Mouse (Mus musculus) heart, embryonic 15.5 days (tissue): ENCODE measurements around the gene Rbpj. TPM values are rescaled to one million over a fixed set of nuclear protein-coding genes. Genes with fewer than 3 reads are reported as not detected.

Experiments
- ATAC-seq: fragments of 200-750 bp; cut with Nextera tagmentation; replicated peaks from 2 replicates; pipeline ENCODE4 v1.8.0; 2017; ENCODE audit warnings: low read depth, moderate TSS enrichment; ENCODE audit not compliant: insufficient number of reproducible peaks, insufficient read depth, low FRiP score
- H3K27ac ChIP-seq: fragments of 300-500 bp; sonication (generic); 2 replicates; pipeline ENCODE4 v1.5.1; 2015; ENCODE audit warnings: mild to moderate bottlenecking, inconsistent platforms
- H3K27me3 ChIP-seq: fragments of 300-500 bp; sonication (generic); 2 replicates; pipeline ENCODE4 v1.6.1; 2015; ENCODE audit warnings: inconsistent platforms
- H3K36me3 ChIP-seq: fragments of 300-500 bp; sonication (generic); 2 replicates; pipeline ENCODE4 v1.6.1; 2015; ENCODE audit warnings: mild to moderate bottlenecking, inconsistent platforms
- H3K4me1 ChIP-seq: fragments of 300-500 bp; sonication (generic); replicated peaks from 2 replicates; pipeline ENCODE4 v1.6.1; 2015; ENCODE audit warnings: inconsistent platforms
- H3K4me2 ChIP-seq: fragments of 300-500 bp; sonication (generic); 2 replicates; pipeline ENCODE4 v1.6.1; 2015; ENCODE audit warnings: inconsistent platforms, mild to moderate bottlenecking, moderate library complexity
- H3K4me3 ChIP-seq: fragments of 300-500 bp; sonication (generic); 2 replicates; pipeline ENCODE4 v1.5.1; 2015; ENCODE audit warnings: mild to moderate bottlenecking, inconsistent platforms
- H3K9ac ChIP-seq: fragments of 300-500 bp; sonication (generic); 2 replicates; pipeline ENCODE4 v1.6.1; 2015; ENCODE audit warnings: mild to moderate bottlenecking, inconsistent platforms
- H3K9me3 ChIP-seq: fragments of 300-500 bp; sonication (generic); replicated peaks from 2 replicates; pipeline ENCODE4 v1.6.1; 2016; ENCODE audit warnings: inconsistent platforms
- WGBS: fragments of 180-500 bp; shearing (Covaris S2); methylation state at CpG from one replicate; pipeline ENCODE4 v1.1.7; 2015; ENCODE audit warnings: mixed read lengths; 5-methylcytosine and 5-hydroxymethylcytosine counted together
- polyA plus RNA-seq: library from polyadenylated mRNA; unstranded; fragments of >200 nt; fragmentation: Nextera tagmentation; extraction: Ambion mirVana; gene quantifications from 2 replicates; pipeline ENCODE4 v1.2.1, GENCODE M21; 2015

Gene Rbpj
- polyA plus RNA-seq, 1 experiment from 2014 or later = 17.0 TPM

DNA sequence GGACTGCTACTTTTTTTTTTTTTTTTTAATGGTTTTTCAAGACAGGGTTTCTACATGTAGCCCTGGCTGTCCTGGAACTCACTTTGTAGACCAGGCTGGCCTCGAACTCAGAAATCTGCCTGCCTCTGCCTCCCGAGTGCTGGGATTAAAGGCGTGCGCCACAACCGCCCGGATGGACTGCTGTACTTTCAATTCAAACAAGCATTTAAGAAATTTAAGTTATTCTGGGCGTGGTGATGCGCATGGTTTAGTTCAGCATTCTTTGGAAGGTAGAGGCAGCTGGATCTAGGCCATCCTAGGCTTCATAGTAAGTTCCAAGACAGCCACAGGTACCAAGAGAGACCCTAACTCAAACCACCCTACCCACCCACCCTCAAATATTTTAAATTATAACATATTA is 88.2 kb downstream of the Rbpj start:
- Histone ChIP-seq H3K36me3 (no peaks in the 10 kb centered on the region), H3K4me1 (no peaks in the 10 kb centered on the region), H3K4me3 (no peak overlapping the region), H3K9ac (no peak overlapping the region), H3K27ac (no peak overlapping the region), H3K4me2 (no peak overlapping the region), H3K9me3 (no peaks in the 10 kb centered on the region), H3K27me3 (no peaks in the 10 kb centered on the region)
- 91% methylated on average over 8 of the region's 8 CpGs for WGBS
- no peak for ATAC-seq

DNA sequence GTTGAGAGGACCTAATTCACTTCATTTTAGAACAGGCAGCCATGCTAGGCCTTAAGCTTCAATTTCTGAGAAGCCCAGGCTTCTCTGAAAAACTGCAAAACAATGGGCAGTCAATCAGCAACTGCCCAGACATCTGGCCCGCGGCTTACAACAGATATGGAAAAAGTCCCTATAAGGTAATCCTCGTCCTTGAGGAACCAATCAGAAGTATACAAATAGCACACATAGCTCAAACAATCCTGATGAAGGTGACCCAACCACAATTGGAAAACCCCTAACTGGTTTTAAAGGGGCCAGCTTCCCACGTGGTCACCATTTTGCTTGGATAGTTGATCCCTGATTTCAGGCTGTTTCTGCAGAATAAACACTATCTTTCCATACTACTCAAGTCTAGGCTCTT is 89.0 kb downstream of the Rbpj start:
- Histone ChIP-seq H3K36me3 (no peaks in the 10 kb centered on the region), H3K4me2 (no peak overlapping the region), H3K4me3 (no peak overlapping the region), H3K4me1 (no peaks in the 10 kb centered on the region), H3K27ac (no peak overlapping the region), H3K9me3 (no peaks in the 10 kb centered on the region), H3K9ac (no peak overlapping the region), H3K27me3 (no peaks in the 10 kb centered on the region)
- ATAC-seq = no peak
- WGBS = 77% methylated on average over 4 of the region's 4 CpGs

GRCm38 (mm10) chr5:53555474-53555873 is 89.5 kb downstream of the Rbpj start:
- no peaks in the 10 kb centered on the region for H3K4me1 ChIP-seq
- 91% methylated on average over 8 of the region's 8 CpGs for WGBS
- ATAC-seq = no peak
- H3K27me3 ChIP-seq = no peaks in the 10 kb centered on the region
- no peak overlapping the region for H3K4me2 ChIP-seq
- H3K4me3 ChIP-seq = no peak overlapping the region
- no peaks in the 10 kb centered on the region for H3K36me3 ChIP-seq
- H3K9ac ChIP-seq = no peak overlapping the region
- no peak overlapping the region for H3K27ac ChIP-seq
- H3K9me3 ChIP-seq = no peaks in the 10 kb centered on the region

DNA sequence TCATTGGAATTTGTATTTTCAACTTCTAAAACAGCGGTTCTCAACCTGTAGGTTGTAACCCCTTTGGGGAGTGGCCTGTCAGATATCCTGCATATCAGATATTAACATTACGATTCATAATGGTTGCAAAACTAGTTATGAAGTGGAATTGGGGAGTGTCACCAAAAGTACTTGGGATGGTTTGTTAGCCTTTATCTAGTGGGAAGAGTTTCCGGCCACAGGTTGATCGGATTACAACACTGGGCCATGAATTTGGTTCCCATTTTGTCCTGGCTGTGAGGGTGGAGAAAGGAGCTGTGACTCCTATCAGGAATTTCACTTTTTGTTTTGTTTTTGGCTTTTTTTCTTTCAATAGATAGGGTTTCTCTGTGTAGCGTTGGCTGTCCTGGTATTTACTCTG is 90.0 kb downstream of the Rbpj start:
- H3K4me2 ChIP-seq = no peak overlapping the region
- no peak overlapping the region for H3K27ac ChIP-seq
- H3K9me3 ChIP-seq = no peaks in the 10 kb centered on the region
- H3K36me3 ChIP-seq = no peaks in the 10 kb centered on the region
- no peaks in the 10 kb centered on the region for H3K4me1 ChIP-seq
- no peak overlapping the region for H3K9ac ChIP-seq
- 89% methylated on average over 5 of the region's 5 CpGs for WGBS
- no peak for ATAC-seq
- H3K4me3 ChIP-seq = no peak overlapping the region
- H3K27me3 ChIP-seq = no peaks in the 10 kb centered on the region

DNA sequence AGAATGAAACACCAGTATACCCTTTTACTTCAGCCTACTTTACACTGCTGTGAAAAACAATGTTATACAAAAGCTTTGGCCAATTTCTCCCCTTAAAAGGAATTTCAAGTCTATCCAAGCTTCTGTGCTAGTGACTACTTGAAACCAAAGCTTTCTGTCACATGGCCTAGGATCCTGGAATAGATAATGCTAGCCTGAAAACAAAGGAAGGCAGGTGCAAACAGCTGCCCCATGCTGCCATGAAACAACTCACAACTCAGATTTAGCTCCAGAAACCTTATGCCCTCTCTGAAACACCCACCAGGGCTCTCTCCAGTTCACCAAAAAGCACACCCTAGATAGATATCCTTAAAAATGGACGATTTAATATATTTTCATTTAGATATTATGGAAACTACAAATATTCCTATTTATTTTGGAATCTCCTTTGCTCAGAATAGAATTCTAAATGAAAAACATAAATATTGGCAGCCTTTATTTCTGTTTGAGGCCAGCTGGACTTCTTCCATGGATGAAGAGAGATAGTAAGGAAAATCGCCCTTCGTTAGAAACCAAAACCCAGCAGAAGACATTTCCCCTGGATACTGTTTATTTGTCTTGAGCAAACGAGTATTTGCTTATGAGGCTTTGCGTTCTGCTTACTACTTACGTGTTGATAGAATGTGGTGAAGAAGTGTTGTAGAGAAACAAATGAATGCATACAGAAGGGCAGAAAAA is 91.8 kb downstream of the Rbpj start:
- WGBS = 63% methylated on average over 6 of the region's 6 CpGs
- ATAC-seq = no peak

GRCm38 (mm10) chr5:53561160-53561559 is 95.2 kb downstream of the Rbpj start:
- H3K36me3 ChIP-seq = no peaks in the 10 kb centered on the region
- H3K4me1 ChIP-seq = no peaks in the 10 kb centered on the region
- 64% methylated on average over 7 of the region's 7 CpGs for WGBS
- no peak overlapping the region for H3K27ac ChIP-seq
- no peaks in the 10 kb centered on the region for H3K9me3 ChIP-seq
- no peak overlapping the region for H3K4me2 ChIP-seq
- H3K27me3 ChIP-seq = no peaks in the 10 kb centered on the region
- H3K9ac ChIP-seq = no peak overlapping the region
- H3K4me3 ChIP-seq = no peak overlapping the region
- ATAC-seq = no peak

More for the DNA sequence above, 91.8 kb downstream of the Rbpj start:
- Histone ChIP-seq H3K27me3 (no peaks in the 10 kb centered on the region), H3K9ac (no peak overlapping the region), H3K4me2 (no peak overlapping the region), H3K27ac (no peak overlapping the region), H3K4me1 (no peaks in the 10 kb centered on the region), H3K9me3 (no peaks in the 10 kb centered on the region), H3K36me3 (no peaks in the 10 kb centered on the region), H3K4me3 (no peak overlapping the region)

- Histone ChIP-seq H3K9ac (no peak overlapping the region), H3K27ac (no peak overlapping the region), H3K4me2 (no peak overlapping the region), H3K4me3 (no peak overlapping the region), H3K27me3 (no peaks in the 10 kb centered on the region), H3K4me1 (no peaks in the 10 kb centered on the region), H3K36me3 (no peaks in the 10 kb centered on the region), H3K9me3 (no peaks in the 10 kb centered on the region)
- no peak for ATAC-seq
- 75% methylated on average over 19 of the region's 19 CpGs for WGBS
Measured at GRCm38 (mm10) chr5:53564309-53564708, 98.4 kb downstream of the Rbpj start.

DNA sequence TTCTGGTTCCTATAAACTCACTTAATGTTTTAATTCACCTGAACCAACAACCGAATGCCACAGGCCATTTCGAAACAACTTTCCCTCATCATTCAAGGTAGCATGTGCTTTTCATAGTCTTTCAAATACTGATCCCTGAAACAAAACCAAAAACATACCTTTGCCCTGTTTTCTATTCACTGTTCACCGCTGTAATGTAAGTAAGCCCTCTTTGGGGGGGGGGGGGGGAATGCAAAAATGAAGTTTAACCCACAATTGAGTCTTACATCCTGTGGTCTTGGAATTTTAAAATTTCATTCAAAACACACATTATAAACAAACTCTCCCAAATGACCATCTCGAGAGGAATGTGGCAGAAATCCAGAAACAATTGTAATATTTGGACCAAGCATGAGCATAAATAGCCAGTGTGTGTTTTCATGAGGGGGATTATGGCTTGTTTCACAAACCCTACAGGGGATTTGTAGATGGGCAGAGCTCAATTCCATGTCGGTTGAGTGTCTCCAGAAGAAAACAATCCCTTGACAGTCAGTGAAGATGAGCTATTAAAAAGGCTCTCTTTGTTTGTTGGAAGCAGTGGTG is 99.4 kb downstream of the Rbpj start:
- no peaks in the 10 kb centered on the region for H3K36me3 ChIP-seq
- no peak overlapping the region for H3K9ac ChIP-seq
- no peaks in the 10 kb centered on the region for H3K9me3 ChIP-seq
- H3K4me1 ChIP-seq = no peaks in the 10 kb centered on the region
- H3K4me2 ChIP-seq = no peak overlapping the region
- no peak for ATAC-seq
- no peak overlapping the region for H3K27ac ChIP-seq
- H3K4me3 ChIP-seq = no peak overlapping the region
- 75% methylated on average over 5 of the region's 5 CpGs for WGBS
- H3K27me3 ChIP-seq = no peaks in the 10 kb centered on the region

DNA sequence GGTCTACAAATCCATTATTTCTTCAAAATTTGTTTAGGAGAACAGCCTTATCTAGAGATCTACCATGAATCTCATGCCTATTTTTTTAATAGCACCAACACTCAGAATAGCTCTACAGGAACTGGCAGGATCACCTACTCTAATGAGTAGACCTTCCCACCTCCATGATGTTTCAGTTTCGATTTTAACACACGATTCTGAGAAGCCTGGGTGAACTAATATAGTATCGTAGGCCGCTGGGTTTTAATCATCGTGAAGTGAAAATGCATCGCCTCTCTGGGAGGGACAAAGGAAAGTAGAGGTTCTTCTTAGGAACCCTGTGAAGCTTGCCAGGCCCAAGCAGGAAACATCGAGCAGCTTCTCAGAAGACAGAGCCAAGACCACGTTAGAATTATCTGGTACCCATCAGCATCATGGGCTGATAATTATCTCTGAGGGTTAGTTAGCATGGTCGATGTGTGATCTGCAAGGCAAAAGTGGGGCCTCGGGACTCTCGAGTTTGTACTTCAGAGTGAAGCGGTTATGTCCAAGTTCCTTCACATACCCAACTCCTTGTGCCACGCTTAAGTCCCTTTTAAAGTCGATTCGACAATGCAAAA is 100.6 kb downstream of the Rbpj start:
- no peak overlapping the region for H3K27ac ChIP-seq
- ATAC-seq = no peak
- no peaks in the 10 kb centered on the region for H3K4me1 ChIP-seq
- no peaks in the 10 kb centered on the region for H3K9me3 ChIP-seq
- 82% methylated on average over 15 of the region's 15 CpGs for WGBS
- no peak overlapping the region for H3K9ac ChIP-seq
- H3K27me3 ChIP-seq = no peaks in the 10 kb centered on the region
- no peak overlapping the region for H3K4me3 ChIP-seq
- H3K4me2 ChIP-seq = no peak overlapping the region
- no peaks in the 10 kb centered on the region for H3K36me3 ChIP-seq

GRCm38 (mm10) chr5:53572496-53572895 is 106.5 kb downstream of the Rbpj start:
- Histone ChIP-seq H3K4me3 (no peak overlapping the region), H3K4me1 (no peaks in the 10 kb centered on the region), H3K9me3 (no peaks in the 10 kb centered on the region), H3K4me2 (no peak overlapping the region), H3K36me3 (no peaks in the 10 kb centered on the region), H3K9ac (no peak overlapping the region), H3K27me3 (no peaks in the 10 kb centered on the region), H3K27ac (no peak overlapping the region)
- 77% methylated on average over 5 of the region's 5 CpGs for WGBS
- no peak for ATAC-seq

DNA sequence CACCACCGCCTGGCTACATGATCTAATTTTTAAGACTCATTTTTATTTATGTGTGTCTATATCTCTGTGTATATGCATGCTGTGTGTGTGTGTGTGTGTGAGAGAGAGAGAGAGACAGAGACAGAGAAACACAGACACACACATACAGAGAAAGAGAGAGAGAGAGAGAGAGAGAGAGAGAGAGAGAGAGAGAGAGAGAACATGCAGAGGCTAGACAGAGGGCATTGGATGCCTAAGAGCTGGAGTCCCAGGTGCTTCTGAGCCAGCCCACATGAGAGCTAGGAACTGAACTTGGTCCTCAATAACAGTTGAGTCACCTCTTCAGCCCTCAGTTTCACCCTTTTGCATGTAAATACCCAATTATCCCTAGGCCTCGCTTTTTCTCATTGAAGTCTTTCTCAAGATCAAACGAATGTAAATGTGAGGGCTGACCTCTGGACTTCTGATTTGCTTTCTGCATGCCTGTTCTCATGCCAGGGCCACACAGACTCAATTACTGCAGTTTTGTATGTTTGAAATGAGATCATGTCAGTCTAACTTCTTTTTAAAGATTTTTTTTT is 109.0 kb downstream of the Rbpj start:
- no peak overlapping the region for H3K9ac ChIP-seq
- no peak overlapping the region for H3K4me2 ChIP-seq
- no peak overlapping the region for H3K27ac ChIP-seq
- no peaks in the 10 kb centered on the region for H3K4me1 ChIP-seq
- 67% methylated on average over 3 of the region's 3 CpGs for WGBS
- no peak for ATAC-seq
- no peaks in the 10 kb centered on the region for H3K27me3 ChIP-seq
- H3K4me3 ChIP-seq = no peak overlapping the region
- no peaks in the 10 kb centered on the region for H3K36me3 ChIP-seq
- no peaks in the 10 kb centered on the region for H3K9me3 ChIP-seq
